Mouse (Mus musculus) lung, adult 2 months (tissue): ENCODE measurements around the gene Gcnt7.

Experiments
- CTCF ChIP-seq: fragments of 200-500 bp; IDR thresholded peaks from 2 replicates; pipeline ENCODE4 v1.5.1; 2011; ENCODE audit warnings: mild to moderate bottlenecking, low read length, control low read depth; ENCODE audit not compliant: insufficient read depth
- POLR2A ChIP-seq: fragments of 200-500 bp; IDR thresholded peaks from 2 replicates; pipeline ENCODE4 v1.6.1; 2011; ENCODE audit warnings: low read depth, mild to moderate bottlenecking, control low read depth, low read length, borderline replicate concordance; ENCODE audit errors: extremely low read depth

DNA sequence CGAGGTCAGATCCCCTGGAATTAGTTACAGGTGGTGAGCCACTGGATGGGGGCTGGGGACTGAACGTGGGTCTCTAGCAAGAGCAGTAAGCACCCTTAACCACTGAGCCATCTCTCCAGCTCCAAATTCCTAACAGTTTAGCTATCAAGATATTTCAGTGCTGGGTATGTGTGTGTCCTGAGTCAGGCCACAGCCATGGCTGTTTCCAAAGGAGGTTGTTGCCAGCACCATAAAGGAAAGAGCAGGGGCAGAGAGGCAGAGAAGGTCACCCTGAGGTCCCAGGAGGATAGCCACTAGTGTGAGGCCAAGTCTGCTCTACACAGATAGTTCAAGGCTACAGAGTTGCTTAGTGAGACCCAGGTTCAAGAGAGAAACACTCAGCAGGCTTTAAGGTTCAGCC is 2.3 kb upstream of the Gcnt7 start:
- TF ChIP-seq CTCF: no peak
- TF ChIP-seq POLR2A: no peak
